Mouse (Mus musculus) intestine, embryonic 16.5 days (tissue): ENCODE measurements at regions not wholly inside any gene's neighbourhood (a gene's known extent, or its start where the extent isn't known, plus 50 kb on each side); places are given as distances from the start of the nearest gene placed in this dataset.
A peak's percentile ranks its signal among the peaks of the same experiment; 100 is the strongest.

Experiments
- ATAC-seq: fragments of 200-750 bp; cut with Nextera tagmentation; 2 replicates; pipeline ENCODE4 v1.8.0; 2017; ENCODE audit warnings: moderate TSS enrichment, moderate library complexity
- H3K27ac ChIP-seq: fragments of 300-500 bp; sonication (generic); 2 replicates; pipeline ENCODE4 v1.5.1; 2014; ENCODE audit warnings: mild to moderate bottlenecking, low read length
- H3K27me3 ChIP-seq: fragments of 300-500 bp; sonication (generic); replicated peaks from 2 replicates; pipeline ENCODE4 v1.6.1; 2014; ENCODE audit warnings: low read length, control low read depth, mixed read lengths; ENCODE audit not compliant: control insufficient read depth, insufficient read depth
- H3K36me3 ChIP-seq: fragments of 300-500 bp; sonication (generic); 2 replicates; pipeline ENCODE4 v1.6.1; 2014; ENCODE audit warnings: low read length, control low read depth; ENCODE audit not compliant: control insufficient read depth, insufficient read depth
- H3K4me1 ChIP-seq: fragments of 300-500 bp; sonication (generic); 2 replicates; pipeline ENCODE4 v1.6.1; 2014; ENCODE audit warnings: low read length, control low read depth, mixed read lengths; ENCODE audit not compliant: control insufficient read depth, insufficient read depth
- H3K4me2 ChIP-seq: fragments of 300-500 bp; sonication (generic); 2 replicates; pipeline ENCODE4 v1.6.1; 2014; ENCODE audit warnings: low read depth, low read length, control low read depth
- H3K4me3 ChIP-seq: fragments of 300-500 bp; sonication (generic); 2 replicates; pipeline ENCODE4 v1.5.1; 2014; ENCODE audit warnings: mild to moderate bottlenecking, low read length
- H3K9ac ChIP-seq: fragments of 300-500 bp; sonication (generic); 2 replicates; pipeline ENCODE4 v1.6.1; 2014; ENCODE audit warnings: low read depth, low read length
- H3K9me3 ChIP-seq: fragments of 300-500 bp; sonication (generic); 2 replicates; pipeline ENCODE4 v1.6.1; 2016; ENCODE audit warnings: low read length, control low read depth; ENCODE audit not compliant: control insufficient read depth
- WGBS: fragments of 180-500 bp; shearing (Covaris S2); extraction: QIAGEN DNeasy Blood & Tissue Kit; methylation state at CpG from one replicate; pipeline ENCODE4 v1.1.7; 2014; 5-methylcytosine and 5-hydroxymethylcytosine counted together

DNA sequence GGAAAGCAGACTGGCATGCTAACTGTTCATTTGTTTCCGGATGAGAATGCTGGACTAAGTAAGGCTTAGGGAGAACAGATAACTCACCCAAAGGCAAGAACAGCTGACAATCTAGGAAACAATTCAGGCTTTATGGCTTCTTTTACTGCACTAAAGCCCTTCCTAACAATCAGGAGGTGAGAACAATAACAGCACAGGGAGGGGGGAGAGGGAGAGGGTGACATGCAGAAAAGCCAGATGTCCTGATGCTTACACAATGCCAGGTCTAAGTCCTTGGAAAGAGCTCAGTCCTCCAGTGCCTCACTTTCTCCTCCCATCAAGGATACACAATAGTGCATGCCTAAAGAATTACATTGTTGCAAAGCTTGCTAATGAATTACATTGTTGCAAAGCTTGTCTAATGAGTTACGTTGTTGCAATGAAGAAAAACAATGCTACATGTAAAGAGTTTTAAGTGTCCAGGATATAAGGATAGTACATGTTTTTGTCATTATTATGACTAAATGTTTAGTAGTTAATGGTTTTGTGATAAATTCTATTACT, 165.3 kb upstream of the Lrig3 start:
- peak; percentile 83 for ATAC-seq
- no peak overlapping the region for H3K27ac ChIP-seq
- H3K9ac ChIP-seq = no peak overlapping the region
- H3K9me3 ChIP-seq = no peaks in the 10 kb centered on the region
- H3K4me3 ChIP-seq = no peak overlapping the region
- H3K4me2 ChIP-seq = no peak overlapping the region
- H3K36me3 ChIP-seq = no peaks in the 10 kb centered on the region
- 62% methylated on average over 2 of the region's 2 CpGs for WGBS
- H3K27me3 ChIP-seq = no peaks in the 10 kb centered on the region
- H3K4me1 ChIP-seq = 0 out of 2 replicates have a peak, but pooled peaks cover 2% of the 10 kb centered on the region

DNA sequence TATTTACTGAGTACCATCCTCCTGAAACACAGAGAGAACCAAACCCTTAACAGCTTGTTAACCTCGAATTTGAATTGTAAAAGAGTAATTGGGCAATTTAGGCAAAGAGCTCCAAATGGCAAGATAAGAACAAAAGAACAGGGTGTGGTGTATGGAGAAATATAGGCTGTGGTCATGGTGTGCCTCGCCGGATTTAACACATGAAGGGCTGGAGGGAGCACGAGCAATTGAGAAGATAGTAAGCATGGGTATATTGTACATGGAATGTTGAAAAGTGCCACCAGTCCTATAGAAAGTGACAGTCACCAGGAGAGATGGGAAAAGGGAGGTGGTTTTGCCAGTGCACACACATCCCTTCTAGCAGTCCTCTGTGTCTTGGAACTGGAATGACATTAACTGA, 164.5 kb upstream of the Lrig3 start:
- H3K27ac ChIP-seq = no peak overlapping the region
- 36% methylated on average over 4 of the region's 4 CpGs for WGBS

DNA sequence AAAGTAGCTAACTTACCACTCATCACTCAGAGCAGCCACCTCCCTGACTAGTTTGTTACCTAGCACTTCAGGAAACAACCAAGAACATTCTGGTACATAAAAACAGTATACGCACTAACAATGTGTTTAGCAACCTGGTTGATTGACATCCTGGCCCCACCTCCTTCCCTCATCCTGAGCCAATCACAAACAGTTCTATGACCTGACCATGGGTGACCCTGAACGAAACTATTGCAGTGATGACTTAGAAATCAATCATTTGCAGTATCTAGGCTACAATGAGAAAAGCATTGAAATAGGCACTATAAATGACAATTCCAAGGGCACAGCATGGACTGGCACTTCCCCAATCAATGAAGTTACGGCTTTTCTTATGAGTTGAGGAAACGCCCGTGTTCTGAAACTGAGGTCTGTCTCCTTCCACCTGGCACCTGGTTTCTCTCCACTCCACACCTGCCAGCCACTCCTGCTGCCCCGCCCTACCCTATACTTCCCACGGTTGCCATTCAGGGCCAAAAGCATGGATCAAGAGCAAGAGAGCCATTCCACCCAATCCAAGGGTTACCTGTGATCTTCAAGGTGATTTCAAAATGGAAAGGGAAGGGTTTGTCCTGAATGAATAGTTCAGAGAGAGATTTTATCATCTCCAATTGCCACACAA, 162.9 kb upstream of the Lrig3 start:
- Histone ChIP-seq H3K4me2 (no peak overlapping the region), H3K27me3 (no peaks in the 10 kb centered on the region), H3K4me3 (no peak overlapping the region), H3K36me3 (no peaks in the 10 kb centered on the region), H3K4me1 (0 out of 2 replicates have a peak, but pooled peaks cover 2% of the 10 kb centered on the region), H3K9me3 (no peaks in the 10 kb centered on the region), H3K9ac (no peak overlapping the region), H3K27ac (no peak overlapping the region)
- ATAC-seq = peak; percentile 74
- WGBS = 68% methylated on average over 7 of the region's 7 CpGs

More for the DNA sequence above, 164.5 kb upstream of the Lrig3 start:
- no peak overlapping the region for H3K4me3 ChIP-seq
- 0 out of 2 replicates have a peak, but pooled peaks cover 2% of the 10 kb centered on the region for H3K4me1 ChIP-seq
- no peaks in the 10 kb centered on the region for H3K36me3 ChIP-seq
- no peak for ATAC-seq
- H3K9ac ChIP-seq = no peak overlapping the region
- H3K9me3 ChIP-seq = no peaks in the 10 kb centered on the region
- H3K27me3 ChIP-seq = no peaks in the 10 kb centered on the region
- H3K4me2 ChIP-seq = no peak overlapping the region

DNA sequence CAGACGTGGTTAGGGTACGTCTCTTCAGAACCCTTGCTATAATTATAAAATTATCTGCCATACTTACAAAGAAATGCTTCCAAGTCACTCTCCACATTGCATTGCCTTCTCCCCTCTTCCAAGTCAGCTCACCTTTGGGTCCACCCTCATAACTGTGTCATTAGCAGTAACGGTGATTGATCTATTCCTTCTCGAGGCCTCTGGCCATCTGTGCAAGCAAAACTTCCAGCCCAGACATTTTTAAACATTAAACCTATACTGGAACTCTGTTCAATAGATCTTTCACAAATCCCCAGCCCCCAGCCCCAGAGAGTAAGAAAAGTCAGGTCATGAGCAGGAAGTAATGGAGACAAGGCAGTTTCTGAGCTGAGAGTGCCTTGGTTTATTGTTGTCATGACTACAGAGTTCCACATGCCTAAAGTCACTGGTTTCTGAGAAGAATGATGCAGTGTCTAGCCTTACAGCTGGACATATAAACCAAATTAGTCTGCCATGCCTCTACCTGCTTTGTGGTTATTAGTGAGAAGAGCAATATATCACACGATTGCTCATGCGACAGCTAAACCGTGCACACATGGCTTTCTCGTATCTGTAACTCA, 156.1 kb upstream of the Lrig3 start:
- ATAC-seq = no peak; the same call in 1 of the 2 replicates
- no peaks in the 10 kb centered on the region for H3K9me3 ChIP-seq

DNA sequence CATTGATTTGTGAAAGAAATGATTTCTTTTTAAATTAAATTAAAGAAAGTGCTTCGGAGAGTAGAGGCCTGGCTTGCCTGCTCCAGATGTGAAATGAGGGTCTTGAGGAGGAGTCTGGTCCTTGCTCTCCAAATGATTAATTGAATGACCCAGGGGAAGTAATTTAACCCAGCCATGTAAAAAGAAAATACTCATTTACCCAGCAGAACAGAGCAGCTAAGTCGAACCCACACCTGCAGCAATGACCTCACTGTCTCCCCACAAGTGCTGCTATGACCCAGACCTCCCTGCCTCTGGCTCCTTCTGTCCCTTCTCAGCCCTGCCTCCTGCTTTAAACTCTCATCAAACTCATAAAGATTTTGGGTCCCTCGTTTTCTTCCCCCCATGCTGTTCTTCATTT, 155.4 kb upstream of the Lrig3 start:
- H3K4me1 ChIP-seq = peaks cover 4% of the 10 kb centered on the region
- H3K9me3 ChIP-seq = no peaks in the 10 kb centered on the region
- H3K9ac ChIP-seq = no peak overlapping the region
- H3K4me3 ChIP-seq = no peak overlapping the region
- no peaks in the 10 kb centered on the region for H3K36me3 ChIP-seq
- no peak overlapping the region for H3K27ac ChIP-seq
- 44% methylated on average over 3 of the region's 3 CpGs for WGBS
- no peak for ATAC-seq
- no peaks in the 10 kb centered on the region for H3K27me3 ChIP-seq
- no peak overlapping the region for H3K4me2 ChIP-seq

More for the DNA sequence above, 156.1 kb upstream of the Lrig3 start:
- H3K36me3 ChIP-seq = no peaks in the 10 kb centered on the region
- WGBS = 54% methylated on average over 8 of the region's 8 CpGs
- no peak overlapping the region for H3K4me2 ChIP-seq
- H3K27ac ChIP-seq = no peak overlapping the region
- H3K4me1 ChIP-seq = peaks cover 4% of the 10 kb centered on the region
- H3K4me3 ChIP-seq = no peak overlapping the region
- H3K9ac ChIP-seq = no peak overlapping the region
- no peaks in the 10 kb centered on the region for H3K27me3 ChIP-seq

DNA sequence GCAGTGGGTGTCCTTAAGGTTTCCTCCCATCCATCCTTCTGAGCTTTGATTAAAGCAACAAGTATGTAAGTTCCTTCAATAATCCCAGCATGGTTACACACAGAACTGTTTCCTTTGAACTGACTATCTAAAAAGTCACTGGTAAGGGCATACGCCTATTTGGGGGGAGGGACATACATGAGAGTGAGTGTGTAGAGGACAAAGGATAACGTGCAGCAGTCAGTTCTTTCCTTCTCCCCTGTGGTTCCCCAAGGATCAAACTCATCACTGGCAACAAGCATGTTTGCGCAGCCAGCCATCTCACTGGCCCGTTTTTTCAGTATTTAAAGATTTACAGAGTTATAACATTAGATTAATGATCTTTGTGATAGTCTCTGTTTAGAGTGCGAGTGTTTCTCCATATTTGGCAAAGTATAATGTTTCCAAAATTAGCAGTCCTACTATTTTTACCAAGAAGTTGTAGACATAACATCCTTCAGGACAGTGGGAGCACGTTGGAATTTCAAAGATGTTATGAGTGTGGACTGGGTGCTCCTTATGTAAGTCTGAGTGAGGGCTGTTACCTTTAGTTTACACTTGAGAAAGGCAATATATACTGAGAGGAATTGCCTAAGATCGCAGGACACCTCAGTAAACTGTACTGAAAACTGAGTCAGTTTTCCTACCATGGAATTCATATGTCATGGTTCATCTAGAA, 151.6 kb upstream of the Lrig3 start:
- Histone ChIP-seq H3K27ac (peak overlapping the region; percentile 1; the same call in 1 of the 2 replicates), H3K27me3 (no peaks in the 10 kb centered on the region), H3K4me1 (peaks cover 4% of the 10 kb centered on the region), H3K4me3 (no peak overlapping the region), H3K9ac (no peak overlapping the region), H3K4me2 (no peak overlapping the region), H3K36me3 (no peaks in the 10 kb centered on the region), H3K9me3 (no peaks in the 10 kb centered on the region)
- ATAC-seq = 0 out of 2 replicates have a peak, but pooled peaks have one; percentile 33
- 47% methylated on average over 7 of the region's 7 CpGs for WGBS

DNA sequence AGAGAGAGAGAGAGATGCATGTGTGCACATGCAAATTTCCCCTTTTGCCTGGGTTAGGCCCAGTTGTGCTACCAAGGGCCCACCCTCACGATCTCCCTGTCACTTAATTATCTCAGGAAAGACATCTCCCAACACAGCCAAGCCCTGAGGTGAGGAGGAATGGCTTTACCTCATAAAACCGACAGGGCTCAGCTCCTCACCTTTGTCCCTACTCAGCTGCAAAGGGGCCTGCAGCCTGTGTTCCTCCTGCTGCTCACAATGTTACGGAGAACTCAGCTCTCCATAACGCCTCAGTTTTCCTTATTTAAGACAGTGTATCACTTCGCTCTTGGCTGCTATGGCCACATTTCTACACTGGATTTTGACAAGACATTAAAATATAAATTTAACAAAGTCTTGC, 133.8 kb upstream of the Lrig3 start:
- Histone ChIP-seq H3K4me1 (no peaks in the 10 kb centered on the region), H3K27ac (no peak overlapping the region), H3K9me3 (no peaks in the 10 kb centered on the region), H3K36me3 (no peaks in the 10 kb centered on the region), H3K4me2 (no peak overlapping the region), H3K27me3 (no peaks in the 10 kb centered on the region), H3K9ac (no peak overlapping the region), H3K4me3 (no peak overlapping the region)
- ATAC-seq = peak; percentile 77
- WGBS = 55% methylated on average over 5 of the region's 5 CpGs

DNA sequence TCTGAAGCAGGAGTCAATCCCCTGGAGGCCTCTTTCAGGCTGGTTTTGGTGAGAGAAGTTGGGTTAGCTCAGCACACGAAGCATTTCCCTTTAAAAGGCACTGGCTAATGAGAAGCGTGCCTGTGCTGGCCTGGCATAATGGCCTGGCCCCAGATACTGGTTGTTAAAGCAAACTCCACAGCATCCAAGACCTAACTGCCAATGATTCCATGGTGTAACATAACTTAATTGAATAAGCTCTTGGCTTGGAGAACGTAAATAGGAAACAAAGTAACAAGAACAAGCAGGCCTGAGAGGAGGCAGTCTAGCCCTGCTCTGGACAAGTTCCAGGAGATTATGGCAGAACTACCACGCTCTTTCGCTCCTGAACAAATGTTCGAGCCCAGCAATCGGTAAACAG, 133.2 kb upstream of the Lrig3 start:
- Histone ChIP-seq H3K9me3 (no peaks in the 10 kb centered on the region), H3K4me2 (no peak overlapping the region), H3K4me3 (no peak overlapping the region), H3K4me1 (no peaks in the 10 kb centered on the region), H3K27ac (no peak overlapping the region), H3K27me3 (no peaks in the 10 kb centered on the region), H3K36me3 (no peaks in the 10 kb centered on the region), H3K9ac (no peak overlapping the region)
- WGBS = 81% methylated on average over 7 of the region's 7 CpGs
- no peak; the same call in 1 of the 2 replicates for ATAC-seq

DNA sequence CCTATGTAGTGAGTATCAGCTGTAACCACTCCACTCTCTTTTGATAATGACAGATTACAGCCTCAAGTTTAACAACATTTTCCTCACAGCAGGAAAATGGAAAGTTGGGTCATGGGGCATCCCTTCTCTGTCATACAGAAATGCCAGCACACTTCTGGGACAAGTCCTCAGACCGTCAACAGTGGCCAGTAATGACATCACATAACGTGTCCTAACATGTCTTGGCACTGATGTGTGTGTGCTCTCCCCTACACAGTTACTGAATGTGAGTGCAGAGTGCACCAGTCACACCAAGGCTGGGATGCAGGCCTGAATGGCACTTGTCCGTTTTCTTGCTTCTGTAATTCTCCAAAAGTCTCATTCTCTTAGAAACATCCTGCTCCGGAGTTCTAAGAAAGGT, 132.0 kb upstream of the Lrig3 start:
- H3K4me3 ChIP-seq = no peak overlapping the region
- H3K27me3 ChIP-seq = no peaks in the 10 kb centered on the region
- no peak overlapping the region for H3K27ac ChIP-seq
- H3K9me3 ChIP-seq = no peaks in the 10 kb centered on the region
- no peak overlapping the region for H3K4me2 ChIP-seq
- ATAC-seq = no peak
- 84% methylated on average over 4 of the region's 4 CpGs for WGBS
- no peak overlapping the region for H3K9ac ChIP-seq
- H3K4me1 ChIP-seq = no peaks in the 10 kb centered on the region
- H3K36me3 ChIP-seq = no peaks in the 10 kb centered on the region
